Mouse (Mus musculus): Measurements from ENCODE around the gene Arsa. TPM values are rescaled to one million over a fixed set of nuclear protein-coding genes. Genes with fewer than 3 reads are reported as not detected.

Gene Arsa
- 10 to 100 TPM; 10.9 to 12.7 (median 11.8) TPM for total RNA-seq (2022)

DNA sequence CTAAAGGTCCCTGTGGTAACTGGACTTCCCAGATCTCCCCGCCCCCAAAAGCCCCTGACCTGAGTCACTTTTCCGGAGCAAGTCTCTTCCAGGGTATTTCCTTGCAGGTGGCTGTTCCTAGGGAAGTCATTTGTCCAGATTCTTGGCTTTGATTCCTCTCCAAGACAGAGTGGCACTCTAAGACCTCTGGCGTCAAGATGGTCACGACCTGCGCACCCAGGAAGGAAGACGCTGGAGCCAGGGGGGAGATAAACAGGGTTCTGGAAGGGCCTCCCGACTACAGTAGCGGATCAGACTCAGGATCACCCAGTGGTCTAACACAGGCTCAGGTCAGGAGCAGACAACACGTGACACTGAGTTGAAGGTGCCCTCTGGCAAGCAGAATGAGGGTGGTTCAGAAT, at the start of gene Arsa:
TSS of gene Arsa (minus strand) at position 335 of the 401 bp plus-strand sequence.
- DNase-seq (ENCODE audit: low spot score) = peak; percentile 68

DNA sequence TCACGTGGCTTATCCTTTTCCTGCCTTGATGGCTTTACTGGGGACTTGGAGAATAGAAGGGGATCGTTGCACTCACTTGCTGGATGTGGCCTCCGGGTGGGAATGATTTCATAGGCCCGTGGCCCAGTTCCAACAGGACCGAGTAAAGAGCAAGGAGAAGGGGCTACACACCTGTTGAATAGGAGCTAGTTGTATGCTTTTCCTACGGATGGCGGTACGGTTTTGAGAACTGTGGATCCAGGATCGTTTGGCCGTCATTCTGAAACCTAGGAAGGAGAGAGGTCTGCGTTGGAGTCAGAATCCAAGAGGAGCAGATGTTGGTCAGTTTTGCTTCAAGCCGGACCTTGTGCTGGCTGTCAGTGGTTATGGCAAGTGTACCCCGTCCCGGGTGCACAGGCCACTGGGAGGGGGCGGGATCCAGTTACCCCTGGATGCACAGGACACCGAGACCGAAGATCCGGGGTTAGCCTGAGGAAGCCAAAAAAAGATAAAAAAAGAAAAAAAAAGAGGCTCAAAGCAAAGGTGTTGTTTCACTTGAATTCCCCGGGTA, 49.6 kb upstream of the Arsa start:
- DNase-seq (ENCODE audit: low spot score) = no peak

DNA sequence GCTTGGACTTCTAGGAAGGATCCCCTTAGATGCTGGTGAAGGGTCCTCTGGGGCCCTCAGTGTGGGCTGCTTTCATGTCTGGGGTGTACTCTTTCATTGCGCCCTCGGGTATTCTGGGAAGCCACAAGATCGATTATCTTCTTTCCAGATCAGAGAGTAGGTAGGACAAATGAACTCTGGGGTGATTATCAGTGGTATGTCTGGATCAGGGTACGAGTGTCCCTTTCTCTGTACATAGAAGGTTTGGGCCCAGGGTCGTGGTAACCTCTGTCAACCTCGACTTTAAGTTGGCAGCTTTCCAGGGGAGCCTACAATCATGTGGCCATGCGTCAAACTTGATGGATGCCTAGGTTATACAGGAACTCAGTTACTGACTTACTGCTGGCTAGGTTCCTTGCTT, 48.7 kb upstream of the Arsa start:
- no peak for DNase-seq (ENCODE audit: low spot score)

DNA sequence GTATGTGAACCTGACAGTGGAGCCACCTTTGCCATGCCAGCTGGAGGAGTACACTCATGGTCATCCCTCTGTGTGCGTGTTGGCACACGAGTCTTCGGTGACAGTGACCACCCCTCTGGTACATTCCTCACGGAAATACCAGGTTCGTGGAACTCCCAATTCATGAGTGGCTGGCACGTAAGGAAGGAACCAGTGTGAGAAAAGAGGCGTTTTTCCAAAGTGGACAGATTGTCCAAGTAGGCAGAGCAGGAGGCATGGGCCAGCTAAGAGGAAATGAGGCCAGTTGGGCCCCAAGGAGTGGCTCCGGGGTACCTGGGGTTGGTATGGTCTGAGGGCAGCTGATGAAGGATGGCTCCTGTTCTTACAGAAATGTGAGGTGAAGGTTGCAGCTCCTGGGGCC, 48.2 kb upstream of the Arsa start:
- DNase-seq (ENCODE audit: low spot score) = no peak

DNA sequence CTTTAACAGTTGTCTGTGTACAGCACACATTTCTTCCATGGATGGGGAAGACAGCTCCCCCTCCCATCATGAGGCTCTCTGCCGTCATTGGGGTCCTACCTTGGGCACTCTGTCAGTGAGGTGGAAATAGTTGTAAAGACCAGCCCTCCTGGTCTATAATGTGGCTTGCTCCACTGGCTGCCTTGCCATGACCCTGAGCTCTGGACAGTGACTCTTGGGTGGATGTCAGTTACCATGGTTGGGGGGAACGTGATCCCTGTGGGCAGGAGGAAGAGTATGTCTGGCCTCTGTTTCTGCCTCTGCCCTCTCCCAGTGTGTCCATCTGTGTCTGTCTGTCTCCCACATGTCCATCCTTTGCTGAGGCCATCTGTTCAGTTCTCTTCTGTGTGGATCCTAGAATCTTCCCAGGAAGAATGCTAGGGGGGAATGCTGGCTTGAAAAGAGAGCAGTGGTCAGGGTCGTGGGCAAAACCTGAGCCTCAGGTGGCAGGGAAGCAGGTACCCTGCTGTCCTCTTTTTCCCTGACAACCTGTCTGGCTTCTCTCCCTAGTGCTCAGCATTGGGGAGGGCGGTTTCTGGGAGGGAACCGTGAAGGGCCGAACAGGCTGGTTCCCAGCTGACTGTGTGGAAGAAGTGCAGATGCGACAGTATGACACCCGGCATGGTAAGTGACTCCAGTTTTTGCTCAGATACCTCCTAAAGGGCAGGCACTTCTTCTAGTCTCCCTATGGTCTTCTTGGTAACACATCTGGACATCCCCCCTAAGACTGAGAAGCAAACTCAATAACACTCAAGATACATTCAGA, 47.6 kb upstream of the Arsa start:
- DNase-seq (ENCODE audit: low spot score) = no peak

DNA sequence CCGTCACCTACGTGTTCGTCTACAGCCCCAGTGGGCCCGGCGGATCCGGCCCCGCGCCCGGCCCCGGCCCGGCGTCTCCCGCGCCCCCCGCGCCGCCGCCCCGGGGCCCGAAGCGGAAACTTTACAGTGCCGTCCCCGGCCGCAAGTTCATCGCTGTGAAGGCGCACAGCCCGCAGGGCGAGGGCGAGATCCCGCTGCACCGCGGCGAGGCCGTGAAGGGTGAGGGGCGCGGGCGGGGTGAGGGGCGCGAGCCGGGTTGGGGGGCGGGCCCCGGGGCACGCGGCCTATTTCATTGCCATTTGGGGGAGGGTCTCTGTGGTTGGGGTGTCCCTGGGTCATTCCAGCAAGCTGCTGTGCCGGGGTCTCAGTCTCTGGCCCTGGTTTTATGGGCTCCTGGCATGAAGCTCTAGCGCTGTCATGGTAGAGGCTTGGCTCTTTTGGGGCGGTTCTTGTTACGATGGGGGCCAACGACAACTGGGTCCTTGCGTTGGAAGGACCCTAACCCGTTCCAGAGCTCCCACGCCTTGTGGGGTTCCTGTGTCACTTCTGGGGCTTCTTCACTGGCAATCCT, 46.9 kb upstream of the Arsa start:
- DNase-seq (ENCODE audit: low spot score) = no peak

DNA sequence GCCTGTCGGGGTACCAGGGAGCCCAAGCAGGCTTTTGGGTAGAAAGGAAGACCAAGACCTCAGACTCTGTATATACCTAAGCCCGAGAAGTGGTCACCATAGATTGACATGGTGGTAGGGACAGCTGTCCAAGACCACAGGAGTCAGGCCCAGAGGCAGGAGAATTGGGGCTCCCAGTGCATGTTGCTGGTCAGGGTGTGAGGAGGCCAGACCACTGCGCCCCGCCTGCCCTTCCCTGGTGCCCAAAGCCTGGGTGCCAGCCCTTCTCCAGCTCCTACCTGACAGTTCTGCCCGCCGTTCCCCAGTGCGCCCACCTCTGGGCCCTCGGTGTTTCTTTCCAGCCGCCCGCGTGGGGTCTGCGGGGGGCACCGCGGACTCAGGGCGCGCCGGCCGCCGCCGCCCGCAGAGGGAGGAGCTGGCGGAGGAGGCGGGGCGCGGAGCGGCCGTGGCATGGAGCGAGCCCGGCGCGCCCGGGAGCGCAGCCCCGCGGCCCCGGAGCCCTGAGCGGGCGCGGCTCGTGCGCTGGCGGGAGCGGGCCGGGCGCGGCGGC, 46.1 kb upstream of the Arsa start:
- DNase-seq (ENCODE audit: low spot score) = no peak

DNA sequence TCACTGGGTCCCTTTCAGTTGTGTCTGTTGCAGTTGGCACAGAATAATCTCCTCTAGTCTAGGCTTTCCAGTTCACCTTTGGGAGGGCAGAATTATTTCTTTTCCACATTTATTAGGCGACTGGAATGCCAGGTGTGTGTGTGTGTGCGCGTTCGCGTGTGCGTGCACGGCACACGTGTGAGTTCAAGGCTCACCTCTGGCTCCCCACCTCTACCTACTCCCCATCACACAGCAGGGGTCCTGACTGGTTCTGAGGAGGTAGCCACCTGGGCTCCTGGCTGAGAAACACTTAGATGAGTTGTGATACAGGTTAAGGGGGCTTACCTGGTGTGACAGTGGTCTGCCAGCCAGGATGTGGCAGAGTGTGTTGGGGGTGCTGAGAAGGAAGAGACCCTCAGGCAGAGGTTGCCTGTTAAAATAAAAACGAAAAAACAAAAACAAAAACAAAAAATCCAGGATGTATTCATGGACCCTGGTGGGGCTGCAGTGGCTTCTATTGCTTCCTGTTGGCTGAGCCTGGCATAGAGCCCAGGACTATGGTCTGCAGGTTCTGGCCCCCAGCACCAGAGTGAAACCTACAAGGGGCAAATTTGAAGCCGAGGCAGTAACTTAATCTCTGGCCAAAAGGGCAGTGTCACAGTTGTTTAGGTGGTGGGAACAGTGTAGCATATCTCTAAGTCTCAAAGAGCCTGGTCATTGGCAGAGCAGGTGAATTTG, 45.5 kb upstream of the Arsa start:
- no peak for DNase-seq (ENCODE audit: low spot score)

DNA sequence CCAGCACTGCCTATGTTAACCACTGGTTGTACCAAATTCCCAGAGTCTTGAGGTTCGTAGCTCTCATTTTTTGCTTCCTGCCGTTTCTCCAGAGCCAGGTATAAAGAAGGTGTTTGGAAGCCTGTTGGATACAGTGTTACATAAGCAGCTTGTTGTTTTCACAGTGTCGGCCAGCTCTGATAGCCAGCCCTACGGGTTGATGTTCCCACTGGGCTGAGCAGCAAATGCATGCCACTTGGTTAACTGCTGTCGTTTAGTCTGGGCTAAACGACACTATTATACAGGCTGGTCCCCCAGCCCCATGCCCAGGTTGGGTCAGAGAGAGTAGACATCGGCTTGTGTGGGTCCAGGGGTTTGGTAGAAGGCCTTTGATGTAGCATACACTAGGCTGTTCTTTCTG, 44.7 kb upstream of the Arsa start:
- DNase-seq (ENCODE audit: low spot score) = no peak

DNA sequence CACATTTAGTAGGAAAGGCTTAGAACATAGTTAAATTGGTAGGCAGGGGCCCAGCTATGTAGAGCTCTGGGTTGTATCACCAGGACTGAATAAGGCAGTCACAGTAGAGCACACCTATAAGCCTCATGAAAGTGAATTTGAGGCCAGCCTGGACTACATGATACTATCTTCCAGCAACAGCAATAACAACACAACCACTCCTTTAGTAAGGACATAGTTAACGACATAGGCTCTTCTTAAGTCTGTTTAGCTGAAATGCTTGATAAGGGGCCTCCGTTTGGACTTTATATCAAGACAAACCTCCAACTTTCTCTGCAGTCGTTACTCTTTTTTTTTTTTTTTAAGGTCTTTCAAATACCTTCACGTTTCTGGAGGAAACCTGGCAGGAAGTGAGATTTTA, 35.5 kb upstream of the Arsa start:
- DNase-seq (ENCODE audit: low spot score) = no peak

DNA sequence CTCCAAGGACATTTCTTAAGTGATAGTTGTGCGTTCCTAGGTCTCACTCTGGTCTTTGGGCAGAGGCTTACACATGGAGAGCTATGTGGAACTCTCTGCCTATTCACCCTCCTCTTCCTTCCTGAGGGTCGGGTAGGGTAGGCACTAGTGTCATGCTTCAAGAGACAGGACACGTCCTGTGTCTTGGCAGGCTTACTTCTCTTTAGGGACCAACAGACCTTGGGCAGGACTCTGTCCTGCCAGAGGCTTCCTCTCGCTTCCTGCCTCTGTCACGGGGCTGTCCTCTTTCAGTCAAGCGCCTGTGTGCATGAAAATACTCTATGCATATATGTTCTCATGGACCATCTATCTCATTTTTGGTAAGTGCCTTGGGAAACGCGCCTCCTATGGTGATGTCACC, 30.5 kb upstream of the Arsa start:
- DNase-seq (ENCODE audit: low spot score) = no peak

DNA sequence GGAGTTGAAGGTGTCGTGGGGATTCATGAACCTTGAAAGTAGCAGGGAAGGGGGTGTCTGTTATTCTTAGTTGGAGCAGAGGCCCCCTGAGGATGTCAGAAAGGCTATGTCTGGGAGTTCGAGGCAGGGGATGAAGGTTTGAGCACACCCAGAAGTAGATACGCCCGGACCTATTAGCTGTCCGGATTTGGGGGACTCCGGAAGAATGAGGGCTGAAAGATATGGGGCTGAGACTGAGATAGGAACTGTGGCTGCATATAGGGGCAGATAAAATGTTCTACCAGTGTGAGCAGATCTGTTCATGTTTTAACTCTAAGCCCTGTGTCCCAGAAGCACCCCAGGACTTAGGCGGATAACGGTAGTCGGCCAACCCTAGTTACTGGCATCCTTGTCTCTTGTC, 27.6 kb upstream of the Arsa start:
- no peak for DNase-seq (ENCODE audit: low spot score)

DNA sequence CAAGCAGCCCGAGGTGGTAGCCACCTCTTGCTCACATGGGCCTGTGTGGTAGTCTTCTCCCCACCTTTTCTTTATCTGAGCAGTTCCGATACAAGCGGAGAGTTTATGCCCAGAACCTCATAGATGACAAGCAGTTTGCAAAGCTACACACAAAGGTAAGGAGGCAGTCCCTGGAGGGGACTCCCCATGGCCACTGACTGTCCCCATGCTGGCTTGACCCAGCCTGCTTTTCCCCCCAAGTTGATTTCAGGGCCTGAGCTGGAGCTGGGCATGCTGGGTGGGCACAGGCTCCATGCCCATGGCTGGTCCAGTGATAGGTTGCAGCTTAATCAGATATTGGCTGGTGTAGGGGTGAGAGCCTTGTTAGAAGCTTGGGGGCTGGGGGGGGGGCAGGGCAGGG, 24.1 kb upstream of the Arsa start:
- no peak for DNase-seq (ENCODE audit: low spot score)

DNA sequence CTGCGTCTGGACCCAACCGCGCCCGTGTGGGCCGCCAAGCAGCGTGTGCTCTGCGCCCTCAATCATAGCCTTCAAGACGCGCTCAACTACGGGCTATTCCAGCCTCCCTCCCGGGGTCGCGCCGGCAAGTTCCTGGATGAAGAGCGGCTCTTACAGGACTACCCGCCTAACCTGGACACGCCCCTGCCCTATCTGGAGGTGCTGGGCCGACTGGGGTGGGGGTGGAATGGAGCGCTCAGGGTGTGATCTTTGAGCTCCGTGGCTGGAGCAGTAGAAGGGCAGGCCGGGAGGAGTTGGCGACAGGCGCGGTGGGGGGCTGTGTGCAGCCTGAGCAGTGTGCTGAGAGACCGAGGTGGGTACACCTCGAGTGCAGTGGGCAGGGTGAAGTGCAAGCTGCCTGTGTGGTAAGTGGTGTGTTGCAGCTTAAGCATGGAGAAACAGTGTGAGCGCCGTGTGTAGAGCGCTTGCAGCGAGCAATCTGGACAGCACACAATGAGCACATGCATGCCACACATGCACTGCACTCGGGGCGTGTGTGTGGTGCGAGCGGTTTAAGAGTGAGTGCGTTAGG, 23.1 kb upstream of the Arsa start:
- no peak for DNase-seq (ENCODE audit: low spot score)

DNA sequence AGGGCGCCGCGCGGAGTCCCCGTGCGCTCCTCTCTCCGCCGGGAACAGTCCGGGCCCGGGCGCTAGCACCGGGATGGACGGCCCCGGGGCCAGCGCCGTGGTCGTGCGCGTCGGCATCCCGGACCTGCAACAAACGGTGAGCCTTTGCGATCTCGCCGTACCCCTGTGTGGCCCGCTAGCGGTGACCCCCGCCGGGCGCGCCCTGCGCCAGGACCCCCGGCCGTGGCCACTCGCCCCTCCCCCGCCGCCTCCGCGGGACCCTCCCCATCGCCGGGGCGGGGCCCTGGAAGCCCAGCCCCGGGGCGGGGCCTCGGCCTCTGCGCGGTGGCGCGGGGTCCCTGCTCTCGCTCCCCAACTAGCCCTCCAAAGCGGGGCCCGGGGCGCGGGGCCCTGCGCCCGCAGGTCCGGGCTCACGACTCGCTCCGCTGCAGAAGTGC, 22.6 kb upstream of the Arsa start:
- DNase-seq (ENCODE audit: low spot score) = no peak

DNA sequence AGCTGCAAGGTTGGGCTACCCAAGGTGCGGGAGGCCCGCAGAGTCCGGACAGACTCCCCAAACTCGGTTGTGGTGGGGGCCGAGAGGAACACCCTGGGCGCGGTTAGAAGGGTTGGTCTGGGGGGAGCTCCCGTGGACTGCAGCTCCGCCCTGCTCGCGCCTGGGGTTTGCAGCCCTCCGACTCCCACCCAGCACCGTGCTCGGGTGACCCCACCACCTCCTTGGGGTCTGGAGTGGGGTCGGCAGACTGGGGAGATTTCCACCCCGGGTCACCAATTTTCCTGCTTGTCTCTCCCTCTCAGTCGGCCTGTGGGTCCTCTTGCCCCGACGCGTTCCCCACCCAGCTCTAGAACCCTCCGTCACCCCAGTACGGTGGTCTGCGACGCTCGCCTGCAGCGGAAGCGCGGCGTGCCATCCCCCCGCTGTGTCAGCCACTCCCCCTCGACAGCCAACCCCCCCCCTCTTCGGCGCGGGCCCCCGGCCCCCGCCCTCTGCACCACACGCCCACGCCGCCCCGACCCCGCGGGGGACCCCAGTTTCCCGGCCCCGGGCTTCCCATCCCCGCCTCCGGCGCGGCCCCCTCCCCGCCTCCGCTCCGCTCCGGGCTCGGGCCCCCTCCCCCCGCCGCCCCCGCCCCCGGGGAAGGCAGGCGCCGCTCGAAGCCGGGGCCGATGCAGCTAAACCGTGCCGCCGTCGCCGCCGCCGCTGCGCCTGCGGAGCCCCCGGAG, 21.9 kb upstream of the Arsa start, which contains the start of gene Shank3:
TSS of gene Shank3 (plus strand) at position 663 of the 728 bp plus-strand sequence.
- DNase-seq (ENCODE audit: low spot score) = no peak

DNA sequence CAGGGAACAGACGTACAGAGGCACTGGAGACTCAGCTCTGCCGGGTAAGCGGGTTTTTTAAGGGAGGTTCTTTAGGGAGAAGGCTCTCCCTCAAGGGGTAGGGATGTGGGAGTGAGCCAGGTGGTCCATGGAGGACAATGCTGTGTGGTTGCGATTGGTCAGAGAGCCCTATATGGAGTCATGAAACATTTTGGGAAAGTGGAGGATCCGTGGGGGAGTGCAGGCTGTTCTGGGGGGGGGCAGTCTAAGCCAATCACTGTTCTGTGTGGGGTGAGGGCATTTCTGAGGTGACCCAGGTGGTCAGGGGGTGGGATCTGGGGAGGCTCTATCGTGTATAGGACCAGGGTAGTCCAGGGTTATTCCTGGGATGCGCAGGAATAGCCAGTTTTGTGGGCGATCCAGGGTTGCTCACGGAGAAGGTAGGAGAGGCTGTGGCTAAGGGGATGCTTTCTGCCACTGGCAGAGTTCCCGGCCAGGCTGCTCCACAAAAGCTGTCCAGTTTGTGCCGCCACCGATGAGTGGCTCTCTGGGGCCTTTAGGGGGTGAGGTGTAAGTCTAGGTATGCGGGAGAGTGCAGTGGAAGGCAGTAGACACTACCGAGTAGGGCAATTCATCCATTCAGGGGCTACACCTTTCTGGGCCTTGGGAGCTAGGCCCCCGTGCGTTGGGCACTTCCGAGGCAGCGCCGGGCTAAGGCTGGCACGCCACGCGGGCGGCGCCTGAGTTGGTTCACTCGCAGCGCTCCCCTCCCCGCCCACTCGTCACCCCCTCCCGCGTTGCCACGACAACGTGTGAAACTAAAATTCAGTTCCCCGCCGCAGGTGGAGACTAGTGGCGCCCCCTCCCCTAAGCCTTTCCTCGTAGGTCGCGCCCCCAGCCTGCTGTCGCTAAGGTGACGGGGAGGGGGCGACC, 21.1 kb upstream of the Arsa start:
- no peak for DNase-seq (ENCODE audit: low spot score)

DNA sequence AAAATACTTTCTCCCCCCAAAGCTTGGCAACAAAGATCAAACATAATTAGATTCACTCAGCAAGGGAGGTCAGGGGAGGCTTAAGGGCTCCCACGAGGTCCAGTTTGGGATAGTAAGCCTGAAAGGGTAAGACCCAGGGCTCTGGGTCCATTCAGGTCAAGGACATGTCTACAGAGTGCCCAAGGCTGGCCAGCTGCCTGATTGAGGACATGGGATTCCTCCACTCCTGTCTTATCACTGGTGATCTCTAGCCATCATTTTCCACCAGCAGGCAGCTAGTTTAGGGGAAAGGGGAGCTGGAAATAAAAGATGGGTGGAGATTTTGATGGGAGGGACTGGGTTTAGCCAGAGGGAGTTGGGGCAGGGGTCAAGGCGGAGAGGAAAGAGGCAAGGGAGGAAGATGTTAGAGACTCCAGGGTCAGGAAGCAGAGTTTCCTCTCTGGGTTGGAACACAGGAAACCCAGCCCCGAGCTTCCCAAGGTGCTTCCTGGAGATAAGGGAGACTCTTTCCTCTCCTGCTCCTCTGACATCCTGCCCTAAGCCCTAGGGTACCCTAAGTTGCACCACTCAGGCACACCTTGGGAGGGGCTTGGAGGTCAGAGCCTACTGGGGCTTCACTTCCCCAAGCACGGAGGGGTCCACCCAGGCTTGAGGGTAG, 20.3 kb upstream of the Arsa start:
- peak; percentile 92 for DNase-seq (ENCODE audit: low spot score)

DNA sequence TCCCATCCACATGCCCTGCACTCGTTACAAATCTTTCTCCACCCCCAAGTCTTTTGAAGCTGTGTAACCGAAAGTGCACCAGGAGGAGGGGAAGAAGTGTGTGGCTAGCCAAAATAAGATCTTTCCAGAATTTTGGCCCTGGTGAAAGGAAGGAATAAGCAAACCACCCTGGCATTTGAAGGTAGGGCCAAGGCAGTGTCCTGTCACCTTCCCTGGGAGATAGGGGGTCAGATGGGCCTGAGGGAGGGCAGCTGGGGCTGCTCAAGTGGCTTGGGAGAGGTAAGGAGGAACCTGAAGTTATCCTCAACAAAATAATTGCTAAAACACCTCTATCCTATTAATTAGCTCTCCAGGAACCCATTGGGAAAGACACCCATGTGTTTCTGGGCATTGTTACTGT, 19.6 kb upstream of the Arsa start:
- no peak for DNase-seq (ENCODE audit: low spot score)

DNA sequence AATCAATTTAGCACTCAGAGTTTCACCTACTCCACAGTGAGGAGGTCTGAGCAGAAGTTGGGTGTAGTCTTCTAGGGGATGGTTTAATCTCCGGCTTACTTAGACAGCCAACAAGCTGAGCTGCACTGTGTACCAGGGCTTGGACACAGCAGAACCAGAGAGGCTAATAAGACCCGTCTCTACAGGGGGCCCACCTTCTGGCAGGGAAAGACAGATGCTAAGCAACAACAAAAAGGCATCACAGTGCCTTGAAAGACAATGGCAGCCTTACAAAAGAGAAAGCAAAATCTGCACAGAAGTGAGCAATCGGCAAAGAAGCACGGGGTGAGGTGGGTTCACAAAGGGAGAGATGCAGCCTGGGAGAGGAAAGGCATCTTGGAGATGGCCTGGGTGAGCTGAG, 18.9 kb upstream of the Arsa start:
- no peak for DNase-seq (ENCODE audit: low spot score)

Measured in heart, adult 8-10 months (tissue).